28 mouse cellular contexts compared by ENCODE assay signal in the genomic region with DNA sequence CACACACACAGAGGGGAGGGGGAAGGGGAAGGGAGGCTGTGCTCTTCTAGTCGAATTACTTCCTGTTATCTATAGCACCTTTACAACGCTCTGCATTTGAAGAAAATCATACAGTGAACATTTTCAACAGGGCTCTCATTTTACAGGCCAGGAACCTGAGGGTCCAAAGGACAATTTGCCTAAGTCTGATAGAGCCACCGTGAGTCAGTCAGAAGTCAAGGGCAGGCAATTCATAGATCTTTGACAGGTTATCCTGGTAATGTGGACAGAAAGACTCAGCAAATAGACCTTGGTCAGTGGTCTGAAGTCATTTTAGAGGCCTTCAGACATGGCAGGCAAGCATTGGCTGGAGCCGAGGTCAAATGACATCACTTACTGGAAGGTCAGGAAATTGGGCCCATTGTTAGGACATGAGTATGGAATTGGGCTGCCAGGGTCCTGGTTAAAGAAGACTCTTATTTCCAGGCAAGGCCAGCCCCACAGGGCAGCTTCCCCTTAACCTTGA. TPM values are rescaled to one million over a fixed set of nuclear protein-coding genes. Genes with fewer than 3 reads are reported as not detected.
DNase-seq lines count a peak whose midpoint lies in the region; ATAC-seq lines count a peak whose summit lies in the region.
"Had no signal": no experiment of that assay in that cellular context is flagged by ENCODE, and none has a peak within 500 bp of the region (broad histone marks: within the 10 kb centered on the region; RNA-seq: fewer than 3 reads in every experiment).

No protein-coding gene starts in this region.

- H3K27ac ChIP-seq in intestine, embryonic 16.5 days (ENCODE audit: low read length) = peak overlapping the region; percentile 28; the same call in 1 of the 2 replicates
- no peak overlapping the region for H3K27ac ChIP-seq in stomach, embryonic 15.5 days
- H3K27ac ChIP-seq: forebrain, embryonic 10.5 days; neural tube, embryonic 15.5 days had no signal

- 47% methylated on average over 4 of the region's 4 CpGs for WGBS in intestine, embryonic 16.5 days
- WGBS in stomach, embryonic 15.5 days = 46% methylated on average over 4 of the region's 4 CpGs

- no peaks in the 10 kb centered on the region for H3K36me3 ChIP-seq in intestine, embryonic 16.5 days (ENCODE audit: control insufficient read depth, insufficient read depth, low read length)
- H3K36me3 ChIP-seq in stomach, embryonic 15.5 days = no peaks in the 10 kb centered on the region
- H3K36me3 ChIP-seq: forebrain, embryonic 10.5 days; neural tube, embryonic 15.5 days had no signal

- H3K27me3 ChIP-seq in intestine, embryonic 16.5 days (replicated peaks; ENCODE audit: control insufficient read depth, insufficient read depth, low read length) = no peaks in the 10 kb centered on the region
- no peaks in the 10 kb centered on the region for H3K27me3 ChIP-seq in stomach, embryonic 15.5 days (replicated peaks)
- H3K27me3 ChIP-seq: neural tube, embryonic 15.5 days had no signal

- no peaks in the 10 kb centered on the region for H3K9me3 ChIP-seq in intestine, embryonic 16.5 days (ENCODE audit: control insufficient read depth, low read length)
- no peaks in the 10 kb centered on the region for H3K9me3 ChIP-seq in stomach, embryonic 15.5 days
- H3K9me3 ChIP-seq: forebrain, embryonic 10.5 days; neural tube, embryonic 15.5 days had no signal

- H3K4me2 ChIP-seq in intestine, embryonic 16.5 days (ENCODE audit: low read depth, low read length) = no peak overlapping the region
- no peak overlapping the region for H3K4me2 ChIP-seq in stomach, embryonic 15.5 days
- H3K4me2 ChIP-seq: neural tube, embryonic 15.5 days had no signal

- H3K4me1 ChIP-seq in intestine, embryonic 16.5 days (ENCODE audit: control insufficient read depth, insufficient read depth, low read length) = 0 out of 2 replicates have a peak, but pooled peaks cover 3% of the 10 kb centered on the region
- no peaks in the 10 kb centered on the region for H3K4me1 ChIP-seq in stomach, embryonic 15.5 days
- H3K4me1 ChIP-seq: neural tube, embryonic 15.5 days had no signal

- no peak overlapping the region for H3K9ac ChIP-seq in intestine, embryonic 16.5 days (ENCODE audit: low read depth, low read length)
- H3K9ac ChIP-seq in stomach, embryonic 15.5 days = no peak overlapping the region
- H3K9ac ChIP-seq: neural tube, embryonic 15.5 days had no signal

- DNase-seq in kidney, adult 9 months = peak; percentile 19
- no peak for DNase-seq in kidney, adult 8-10 months
- peak; percentile 62 for DNase-seq in adrenal gland, postnatal 14 days
- no peak for DNase-seq in frontal cortex, postnatal 25 days (ENCODE audit: low spot score in 2 of 2)
- DNase-seq in left cerebral cortex, adult 8-10 months (ENCODE audit: low spot score in 2 of 2) = no peak
- DNase-seq in lung, postnatal 14 days = no peak
- DNase-seq: cerebellum, adult 2 months; cerebellum, postnatal 36 days; heart, postnatal 4 days; lung, postnatal 10 days; thymus, postnatal 4 days had no signal

- H3K4me3 ChIP-seq in intestine, embryonic 16.5 days (ENCODE audit: low read length) = no peak overlapping the region
- H3K4me3 ChIP-seq in stomach, embryonic 15.5 days (replicated peaks) = no peak overlapping the region
- H3K4me3 ChIP-seq: forebrain, embryonic 10.5 days; neural tube, embryonic 15.5 days had no signal

- ATAC-seq in intestine, embryonic 16.5 days = peak; percentile 88
- peak; percentile 47; the same call in 1 of the 2 replicates for ATAC-seq in stomach, embryonic 15.5 days (ENCODE audit: insufficient read depth, low FRiP score, low read depth)
- ATAC-seq: hindbrain, embryonic 16.5 days; midbrain, embryonic 16.5 days had no signal

RNA-seq across cellular contexts. Expression of a gene that starts 33.5 kb away (rescaled TPM):
- total RNA-seq in adrenal gland, postnatal 14 days (2021) = not detected in 2 replicates
- polyA plus RNA-seq in intestine, embryonic 16.5 days (2015; fragmentation: Nextera tagmentation; extraction: Ambion mirVana) = not detected in 2 replicates
- not detected in 2 replicates for polyA plus RNA-seq in stomach, embryonic 15.5 days (2015; fragmentation: Nextera tagmentation; extraction: Ambion mirVana)
- not detected for total RNA-seq in left cerebral cortex, adult 8-10 months (2022)
- total RNA-seq: adrenal gland, adult 18-20 months; gastrocnemius, adult 8-10 months; granulocyte monocyte progenitor cell, adult 5-6 weeks; heart, postnatal 4 days; layer of hippocampus, postnatal 25 days; left cerebral cortex, postnatal 14 days had no signal
- polyA plus RNA-seq: C2C12; cerebellum, adult 2 months; forebrain, embryonic 10.5 days; heart, embryonic 14.5 days; hindbrain, embryonic 16.5 days; kidney, embryonic 16.5 days; limb, embryonic 14.5 days; midbrain, embryonic 16.5 days; neural tube, embryonic 15.5 days; spleen, adult 2 months; testis, adult 2 months had no signal

RNA-seq across cellular contexts. Expression of a gene that starts 52.5 kb away (rescaled TPM):
- total RNA-seq in adrenal gland, postnatal 14 days (2021) = 0.64 and 20.3 TPM in 2 replicates
- 0.07 and 0.31 TPM in 2 replicates for polyA plus RNA-seq in intestine, embryonic 16.5 days (2015; fragmentation: Nextera tagmentation; extraction: Ambion mirVana)
- 0.12 and 0.73 TPM in 2 replicates for polyA plus RNA-seq in stomach, embryonic 15.5 days (2015; fragmentation: Nextera tagmentation; extraction: Ambion mirVana)
- under 1 TPM in 2 of 4 experiments, not detected in 2; 0.24 to 0.34 TPM for total RNA-seq in left cerebral cortex, adult 8-10 months (2022)
- total RNA-seq: gastrocnemius, adult 8-10 months; granulocyte monocyte progenitor cell, adult 5-6 weeks; heart, postnatal 4 days; layer of hippocampus, postnatal 25 days had no signal
- polyA plus RNA-seq: C2C12; forebrain, embryonic 10.5 days; heart, embryonic 14.5 days; hindbrain, embryonic 16.5 days; midbrain, embryonic 16.5 days; spleen, adult 2 months had no signal

RNA-seq across cellular contexts. Expression of a gene that starts 57.5 kb away (rescaled TPM):
- 0.45 and 21.9 TPM in 2 replicates for total RNA-seq in adrenal gland, postnatal 14 days (2021)
- 0.69 and 1.1 TPM in 2 replicates for polyA plus RNA-seq in intestine, embryonic 16.5 days (2015; fragmentation: Nextera tagmentation; extraction: Ambion mirVana)
- 0.68 and 2.4 TPM in 2 replicates for polyA plus RNA-seq in stomach, embryonic 15.5 days (2015; fragmentation: Nextera tagmentation; extraction: Ambion mirVana)
- total RNA-seq in left cerebral cortex, adult 8-10 months (2022) = under 1 TPM in 2 of 4 experiments, not detected in 2; 0.21 to 0.49 TPM
- total RNA-seq: adrenal gland, adult 18-20 months; gastrocnemius, adult 8-10 months; granulocyte monocyte progenitor cell, adult 5-6 weeks; heart, postnatal 4 days had no signal
- polyA plus RNA-seq: C2C12; cerebellum, adult 2 months; forebrain, embryonic 10.5 days; heart, embryonic 14.5 days; hindbrain, embryonic 16.5 days; limb, embryonic 14.5 days; midbrain, embryonic 16.5 days; spleen, adult 2 months had no signal

Comparison
In these comparisons a context has a peak if more than half of its experiments do, and no peak if none do; other contexts are left out.
1. DNase-seq: peak in kidney, adult 9 months (single experiment) and adrenal gland, postnatal 14 days (single experiment); none in kidney, adult 8-10 months (0 of 2), frontal cortex, postnatal 25 days (0 of 2), left cerebral cortex, adult 8-10 months (0 of 2) and lung, postnatal 14 days (single experiment).